Mouse (Mus musculus) neutrophil, adult 83 days (primary cell): ENCODE data around the gene Cfap61. TPM values are rescaled to one million over a fixed set of nuclear protein-coding genes. Genes with fewer than 3 reads are reported as not detected.

Experiments used
- total RNA-seq, 2 experiments: library from RNA; stranded (reverse); gene quantifications; one replicate each; pipeline ENCODE4 v1.2.4; 2023

Cfap61 gene
- not detected for total RNA-seq

DNA sequence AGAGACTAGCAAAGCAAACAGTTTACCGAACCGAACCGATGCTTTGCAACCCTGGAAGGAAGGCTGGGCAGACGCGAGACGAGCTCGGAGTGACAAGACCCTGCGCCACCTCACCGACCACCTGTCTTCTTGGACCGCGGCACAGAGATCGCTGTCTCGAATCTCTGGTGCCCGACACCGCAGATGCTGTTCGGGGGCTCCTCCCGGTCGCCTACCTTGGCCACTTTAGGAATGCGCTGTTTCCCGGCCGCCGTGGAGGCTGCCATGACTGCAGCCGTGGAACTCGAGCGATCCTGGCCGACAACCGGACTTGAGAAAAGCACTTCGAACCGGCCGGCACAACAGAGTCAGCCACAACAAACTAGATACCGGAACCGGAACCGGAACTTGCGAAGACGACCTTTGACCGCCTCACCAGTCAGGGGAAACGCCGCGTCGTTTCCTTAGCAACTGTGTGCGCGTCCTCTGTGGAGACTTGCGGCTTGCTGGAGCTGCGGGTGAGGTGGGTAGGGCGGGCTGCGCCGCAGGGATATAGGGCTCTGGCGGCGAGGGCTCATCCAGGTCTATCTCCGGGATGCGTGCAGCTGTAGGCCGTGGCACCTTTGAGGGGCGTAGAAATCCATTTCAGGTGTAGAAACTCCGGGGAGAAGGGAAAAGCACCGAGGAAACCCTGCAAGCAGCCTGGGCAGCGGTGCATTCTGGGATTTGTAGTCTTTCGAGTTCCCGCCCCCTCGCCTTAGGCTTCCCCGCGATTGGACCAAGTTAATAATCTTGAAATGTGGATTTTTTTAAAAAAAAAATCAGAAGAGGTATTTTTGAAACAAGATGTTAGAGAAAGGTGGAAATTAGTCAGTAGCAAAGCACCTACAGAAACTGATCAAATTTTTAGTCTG is at the start of gene Cfap61, which contains the start of gene Crnkl1:
Gene Cfap61 (plus strand): TSS at position 446 of the 893 bp plus-strand sequence.
Gene Crnkl1 (minus strand): TSS at position 676 of the 893 bp plus-strand sequence.

DNA sequence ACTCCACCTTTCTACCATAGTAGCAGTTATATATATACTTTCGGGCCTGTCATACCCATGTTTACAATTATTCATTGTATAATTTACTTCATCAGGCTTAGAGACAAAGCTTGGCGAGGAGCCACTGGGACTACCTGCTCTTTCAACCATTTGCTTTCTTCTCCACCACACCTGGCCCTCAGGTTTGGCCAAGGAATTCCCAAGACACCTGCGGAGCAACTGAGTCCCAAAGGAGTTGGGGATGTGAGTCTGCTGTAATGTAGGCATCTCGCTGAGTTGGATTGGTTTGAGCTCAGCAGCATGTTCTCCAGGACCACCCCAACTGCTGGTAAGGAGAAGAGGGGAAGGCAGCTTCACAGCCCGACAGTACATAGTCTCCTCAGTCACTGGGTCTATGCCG is 32.7 kb upstream of the Cfap61 start, which contains the start of gene Naa20:
Gene Naa20 (plus strand): TSS at position 239 of the 400 bp plus-strand sequence.

DNA sequence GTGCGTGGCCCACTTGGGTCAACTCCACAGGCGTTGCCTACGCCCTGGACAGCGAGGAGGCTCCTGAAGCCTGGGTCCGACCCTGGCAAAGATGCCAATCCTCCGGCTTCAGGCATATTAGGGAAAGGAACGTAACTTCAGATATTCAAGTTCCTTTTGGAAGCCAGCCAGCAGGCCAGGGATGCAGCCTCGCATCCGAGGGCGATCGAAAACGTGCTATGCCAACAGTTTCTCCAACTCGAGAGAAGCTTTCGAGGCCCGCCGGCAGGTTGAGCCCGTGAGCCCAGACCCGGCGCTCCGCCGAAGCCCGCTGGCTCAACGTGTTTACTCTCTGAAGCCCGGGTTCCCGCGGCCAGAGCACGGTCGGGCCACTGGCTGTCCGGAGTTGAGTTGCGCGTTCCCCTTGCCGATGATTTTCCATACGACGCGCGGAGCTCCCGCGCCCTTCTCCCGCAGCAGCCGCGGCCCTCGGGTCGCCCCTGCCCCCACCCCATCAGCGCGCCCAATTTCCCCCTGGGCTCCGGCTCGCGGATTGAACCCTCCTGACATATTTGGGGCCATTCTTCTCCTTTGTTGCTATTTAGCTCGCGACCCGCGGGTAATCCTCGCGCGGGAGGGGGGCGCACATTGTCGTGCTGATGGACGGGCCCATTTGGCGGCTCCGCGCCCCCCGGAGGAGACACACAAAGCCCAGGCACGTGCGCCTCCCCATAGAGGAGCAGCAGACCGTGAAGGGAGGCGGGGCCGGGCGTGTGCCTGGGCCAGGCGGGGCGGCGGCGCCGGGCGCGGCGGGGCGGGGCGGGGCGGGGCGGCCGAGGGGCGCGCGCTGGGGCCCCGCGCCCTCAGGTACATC is 286.7 kb downstream of the Cfap61 start, which contains the start of gene Insm1:
Gene Insm1 (plus strand): TSS at position 846 of the 853 bp plus-strand sequence.

Other genes with a start within 250 kb of the Cfap61 start
- 10 to 100 TPM; 19.1 to 20.5 TPM for gene Naa20, start 32.7 kb upstream of the Cfap61 start, total RNA-seq
- gene Crnkl1, start 230 bp downstream of the Cfap61 start, total RNA-seq, result 10 to 100 TPM; 43.6 to 43.8 TPM